Mouse (Mus musculus): ENCODE data around the gene Lins1.

The Lins1 gene

DNA sequence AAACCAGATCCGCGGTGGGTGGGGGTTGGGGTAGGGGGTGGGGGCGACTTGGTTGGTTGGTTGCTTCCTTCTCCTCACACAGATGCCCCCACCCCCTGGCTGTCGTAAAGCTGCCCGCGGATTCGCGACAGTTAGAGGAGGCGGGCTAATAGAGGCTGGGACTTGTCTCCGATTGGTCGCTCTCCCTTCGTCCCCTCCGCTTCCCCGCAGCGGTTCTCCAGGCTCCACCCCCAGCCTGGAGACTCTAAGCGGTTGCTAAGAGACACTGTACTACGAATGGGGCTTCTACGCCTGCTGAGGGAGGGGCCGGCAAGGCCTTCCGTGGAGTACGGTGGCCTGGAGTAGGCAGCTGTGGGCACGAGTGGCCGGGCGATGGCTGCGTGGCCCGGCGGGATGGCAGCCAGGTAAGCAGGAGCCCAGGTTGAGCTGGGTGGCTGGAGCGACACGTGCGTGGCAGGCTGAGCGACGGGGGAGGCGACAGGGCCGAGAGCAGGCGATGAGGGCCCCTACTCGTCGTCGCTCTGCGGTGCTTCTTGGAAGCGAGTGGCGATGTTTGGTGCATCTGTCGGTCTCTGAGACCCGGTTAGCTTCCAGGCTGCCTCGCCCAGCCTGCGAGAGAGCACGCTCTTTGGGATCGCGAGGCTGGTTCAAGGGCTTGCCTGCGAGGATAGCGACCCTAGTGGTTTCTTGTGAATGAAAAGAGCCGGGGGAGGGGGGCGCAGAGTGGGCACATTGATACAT, at the start of gene Lins1:
Lins1 (plus strand) TSS at position 270 of the 741 bp plus-strand sequence.
- in situ Hi-C loops (cut with MboI, MseI) = no loop called here

DNA sequence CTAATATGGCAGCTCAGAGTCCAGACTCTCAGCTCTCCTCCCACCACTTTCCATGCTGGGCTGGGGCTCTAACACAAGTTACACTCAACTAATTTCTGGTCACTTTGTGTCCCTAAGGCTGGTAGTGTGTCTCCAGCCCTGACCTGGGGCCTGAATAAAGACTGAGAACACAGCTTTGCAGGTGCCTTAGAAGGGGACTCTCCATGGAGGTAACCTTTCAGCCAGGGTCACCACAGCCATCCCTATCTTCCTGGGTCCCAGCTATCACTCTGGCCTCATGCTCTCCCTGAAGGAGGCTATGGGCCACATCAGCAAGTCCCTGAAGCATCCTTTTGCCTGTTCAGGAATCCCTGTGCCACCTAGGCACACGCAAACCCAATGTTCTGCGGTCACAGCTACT, 44.0 kb upstream of the Lins1 start:
- in situ Hi-C loops (cut with MboI, MseI) = no loop called here

DNA sequence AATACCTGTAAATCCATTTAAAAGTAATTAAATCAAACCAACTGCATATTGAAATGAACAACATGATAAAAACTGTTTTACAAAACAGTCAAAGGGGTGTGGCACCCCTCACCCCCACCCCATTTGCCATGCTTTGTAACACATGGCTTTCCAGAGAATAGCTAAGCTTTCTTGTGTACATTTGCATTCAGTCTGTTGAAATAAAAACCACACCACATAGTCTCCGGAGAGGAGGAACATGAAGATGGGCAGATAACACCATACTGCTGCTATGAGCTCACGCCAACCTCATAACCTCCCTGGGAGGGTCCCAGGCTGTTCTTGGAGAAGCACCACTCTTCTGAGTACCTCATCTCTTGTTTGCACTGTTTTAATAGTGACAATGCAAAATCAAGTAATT, 40.5 kb upstream of the Lins1 start:
- in situ Hi-C loops (cut with MboI, MseI) = no loop called here

DNA sequence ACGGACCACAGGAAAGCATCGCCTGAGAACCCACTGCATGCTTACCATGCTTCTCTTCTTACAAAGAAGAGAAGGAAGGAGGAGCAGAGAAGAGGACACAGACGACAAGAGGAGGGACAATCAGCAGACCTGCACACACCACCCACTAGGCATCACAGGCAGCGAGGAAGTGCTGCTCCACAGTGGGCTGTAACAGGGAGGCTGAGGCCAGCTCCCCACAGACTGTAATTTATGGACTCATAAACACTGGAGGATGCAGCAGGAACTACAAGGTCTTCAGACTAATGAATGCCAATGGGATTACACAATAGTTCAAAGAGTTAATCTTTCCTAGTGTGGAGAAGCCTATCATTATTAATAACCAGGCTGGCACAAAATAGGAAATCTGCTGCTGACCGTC, 38.8 kb upstream of the Lins1 start:
- in situ Hi-C loops (cut with MboI, MseI) = loop anchor here (10.0 kb wide), 2 partner anchors 346 to 556 kb away; no protein-coding TSS in a partner anchor

DNA sequence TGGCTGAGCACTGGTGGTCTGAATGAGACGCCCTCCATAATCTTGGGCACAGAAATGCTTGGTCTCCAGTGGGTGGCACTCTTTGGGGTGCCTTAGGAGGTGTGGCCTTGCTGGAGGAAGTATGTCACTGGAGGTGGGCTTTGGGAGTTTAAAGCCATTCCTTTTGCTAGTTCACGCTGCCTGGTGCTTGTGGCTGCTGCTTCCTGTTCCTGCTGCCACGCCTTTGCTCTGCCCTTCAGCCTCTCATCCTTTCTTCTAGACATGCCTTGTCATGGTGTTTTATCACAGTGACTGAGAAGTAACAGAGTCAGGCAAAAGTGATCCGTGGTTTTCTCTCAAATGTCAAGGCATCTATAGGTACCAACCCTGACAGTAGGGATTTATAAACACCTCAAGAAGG, 37.5 kb upstream of the Lins1 start:
- in situ Hi-C loops (cut with MboI, MseI) = loop anchor here (10.0 kb wide), 2 partner anchors 347 to 557 kb away; no protein-coding TSS in a partner anchor

DNA sequence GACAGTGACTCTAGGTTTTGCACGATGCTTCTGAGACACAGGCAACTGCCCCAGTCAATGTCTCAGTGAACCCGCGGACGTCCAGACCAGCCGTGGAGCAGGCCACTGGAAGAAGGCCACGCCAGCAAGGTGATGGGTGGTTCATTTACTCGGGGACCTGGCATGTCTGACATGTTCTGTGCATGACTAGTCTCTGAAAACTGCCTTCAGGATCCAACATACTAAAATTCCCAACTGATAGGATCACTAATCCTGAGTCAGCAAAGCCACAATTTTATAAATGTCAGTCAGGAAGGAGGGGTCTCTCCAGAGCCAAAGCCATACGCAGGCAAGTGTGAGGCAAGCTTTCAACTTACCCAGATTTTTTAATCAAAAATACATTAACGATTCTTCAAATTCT, 36.1 kb upstream of the Lins1 start:
- in situ Hi-C loops (cut with MboI, MseI) = loop anchor here (10.0 kb wide), 2 partner anchors 349 to 559 kb away; no protein-coding TSS in a partner anchor

DNA sequence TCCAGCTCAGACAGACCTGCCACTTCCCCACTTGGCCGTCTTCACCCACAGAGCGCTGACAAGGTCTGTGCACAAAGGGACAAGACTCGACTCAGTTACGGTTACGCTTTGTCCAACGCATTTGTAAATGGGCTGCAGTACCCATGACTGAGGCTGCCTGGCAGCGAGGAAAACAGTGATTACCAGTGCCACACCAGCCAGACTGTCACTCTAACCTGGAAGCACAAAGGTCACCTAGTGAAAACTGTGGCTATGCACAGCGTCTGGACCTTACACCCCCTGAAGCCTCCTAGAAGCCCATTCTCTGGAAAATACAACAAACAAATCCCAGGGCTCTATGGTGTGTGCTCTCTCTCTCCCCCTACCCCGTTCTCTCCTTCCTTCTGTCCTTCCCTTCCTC, 34.2 kb upstream of the Lins1 start:
- in situ Hi-C loops (cut with MboI, MseI) = loop anchor here (5.0 to 10.0 kb wide), 3 partner anchors 213 to 561 kb away; no protein-coding TSS in a partner anchor

DNA sequence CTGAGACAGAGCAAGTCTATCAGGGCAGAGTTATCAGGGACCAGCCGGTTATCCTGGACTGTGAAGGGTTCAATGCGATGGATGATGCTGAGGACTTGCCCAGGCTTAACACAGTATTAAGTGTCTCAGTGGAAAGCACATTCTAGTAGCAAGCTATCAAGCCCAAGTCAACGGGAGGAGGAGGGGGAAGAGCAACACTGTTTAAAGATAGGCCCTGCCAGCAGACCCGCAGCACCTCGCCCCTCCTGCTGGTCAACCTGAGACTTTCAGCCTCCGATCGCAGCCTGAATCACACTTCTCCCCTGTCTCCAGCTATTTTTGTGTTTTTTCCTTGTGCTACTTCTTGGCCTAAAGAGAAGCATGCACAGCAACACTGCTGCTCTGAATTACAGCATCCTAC, 29.4 kb upstream of the Lins1 start:
- in situ Hi-C loops (cut with MboI, MseI) = no loop called here

DNA sequence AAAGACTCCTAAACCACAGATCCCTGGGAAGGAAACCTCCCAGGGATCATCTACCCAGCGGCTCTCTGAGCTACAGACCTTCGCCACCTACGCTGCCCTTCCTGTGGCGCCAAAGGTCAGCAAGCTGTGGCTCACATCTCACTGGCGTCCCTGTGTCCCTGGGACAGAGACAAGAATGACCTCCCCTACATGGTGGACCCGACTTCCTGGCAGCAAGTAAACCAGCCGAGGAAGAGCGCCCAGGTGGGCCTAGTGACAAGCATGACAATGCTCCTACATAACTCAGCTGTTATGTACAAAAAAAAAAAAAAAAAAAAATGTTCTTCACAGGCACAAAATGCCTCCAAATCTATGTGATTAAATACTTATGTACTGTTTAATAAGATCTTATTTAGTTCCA, 28.7 kb upstream of the Lins1 start:
- in situ Hi-C loops (cut with MboI, MseI) = no loop called here

DNA sequence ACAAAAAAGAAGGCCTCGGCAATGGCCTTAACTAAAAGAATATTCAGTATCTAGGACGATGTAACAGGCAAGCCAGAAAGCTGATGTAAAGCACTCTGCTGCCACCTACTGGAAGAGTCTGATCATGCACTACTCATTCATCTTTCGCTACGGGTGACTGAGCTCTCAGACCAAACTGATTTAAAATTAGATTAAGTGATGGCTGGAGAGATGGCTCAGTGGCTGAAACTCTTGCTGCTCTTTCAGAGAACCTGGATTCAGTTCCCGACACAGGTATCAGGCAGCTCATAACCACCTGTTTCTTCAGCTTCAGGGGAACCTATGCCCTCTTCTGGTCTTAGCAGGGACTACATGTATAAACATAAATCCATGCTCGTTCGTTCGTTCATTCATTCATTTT, 28.1 kb upstream of the Lins1 start:
- in situ Hi-C loops (cut with MboI, MseI) = no loop called here

DNA sequence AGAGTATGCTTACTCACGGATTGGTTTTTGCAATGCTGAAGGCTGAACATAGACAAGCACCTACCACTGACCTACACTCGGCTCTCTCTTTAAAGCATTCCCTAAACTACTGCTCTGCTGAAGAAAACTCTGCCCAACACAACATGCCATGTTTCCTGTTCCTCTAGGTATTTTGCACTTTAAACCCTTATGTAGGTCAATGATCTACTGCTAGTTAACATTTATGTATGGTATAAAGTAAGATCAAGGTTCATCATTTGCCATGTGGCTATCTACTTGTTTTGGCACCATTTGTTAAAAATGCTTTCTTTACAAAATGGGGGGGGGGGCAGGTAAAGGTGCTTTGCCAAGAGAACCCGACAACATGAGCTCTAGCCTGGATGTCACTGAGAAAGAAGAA, 26.1 kb upstream of the Lins1 start:
- in situ Hi-C loops (cut with MboI, MseI) = no loop called here

DNA sequence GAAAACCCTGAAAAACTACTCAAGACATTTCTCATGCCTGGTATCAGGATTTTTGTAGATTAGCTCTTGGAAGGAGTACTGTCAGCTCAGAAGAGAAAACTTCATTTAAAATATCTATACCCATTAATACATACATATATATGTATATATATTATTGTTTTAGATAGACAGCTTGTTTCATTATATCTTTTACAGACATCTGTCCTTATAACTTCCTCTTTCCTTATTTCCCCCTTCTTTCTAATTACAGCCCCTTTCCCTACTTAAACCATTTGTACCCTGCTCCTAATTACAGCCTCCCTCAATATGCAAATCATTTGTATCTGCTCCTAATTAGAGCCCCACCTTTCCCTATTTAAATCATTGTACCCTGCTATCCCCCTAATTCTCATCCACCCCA, 22.6 kb upstream of the Lins1 start:
- in situ Hi-C loops (cut with MboI, MseI) = no loop called here

DNA sequence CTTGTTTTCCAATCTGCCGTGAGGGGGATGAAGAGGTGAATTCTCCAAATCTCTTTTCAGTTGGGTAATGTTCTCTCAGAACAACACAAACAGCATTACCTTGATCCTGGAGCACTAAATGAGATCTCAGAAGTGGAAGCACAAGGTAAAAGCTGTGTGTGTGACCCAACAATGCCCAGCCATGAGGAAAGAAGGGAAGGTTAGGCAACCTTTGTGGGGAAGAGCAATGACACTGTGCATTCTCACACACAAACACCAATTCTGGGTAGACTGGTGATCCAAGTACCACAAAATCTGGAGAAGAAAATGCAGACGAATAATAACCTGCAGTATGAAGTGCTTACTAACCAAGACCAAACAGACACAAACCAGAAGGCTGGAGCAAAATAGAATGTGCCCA, 13.9 kb upstream of the Lins1 start:
- in situ Hi-C loops (cut with MboI, MseI) = no loop called here

DNA sequence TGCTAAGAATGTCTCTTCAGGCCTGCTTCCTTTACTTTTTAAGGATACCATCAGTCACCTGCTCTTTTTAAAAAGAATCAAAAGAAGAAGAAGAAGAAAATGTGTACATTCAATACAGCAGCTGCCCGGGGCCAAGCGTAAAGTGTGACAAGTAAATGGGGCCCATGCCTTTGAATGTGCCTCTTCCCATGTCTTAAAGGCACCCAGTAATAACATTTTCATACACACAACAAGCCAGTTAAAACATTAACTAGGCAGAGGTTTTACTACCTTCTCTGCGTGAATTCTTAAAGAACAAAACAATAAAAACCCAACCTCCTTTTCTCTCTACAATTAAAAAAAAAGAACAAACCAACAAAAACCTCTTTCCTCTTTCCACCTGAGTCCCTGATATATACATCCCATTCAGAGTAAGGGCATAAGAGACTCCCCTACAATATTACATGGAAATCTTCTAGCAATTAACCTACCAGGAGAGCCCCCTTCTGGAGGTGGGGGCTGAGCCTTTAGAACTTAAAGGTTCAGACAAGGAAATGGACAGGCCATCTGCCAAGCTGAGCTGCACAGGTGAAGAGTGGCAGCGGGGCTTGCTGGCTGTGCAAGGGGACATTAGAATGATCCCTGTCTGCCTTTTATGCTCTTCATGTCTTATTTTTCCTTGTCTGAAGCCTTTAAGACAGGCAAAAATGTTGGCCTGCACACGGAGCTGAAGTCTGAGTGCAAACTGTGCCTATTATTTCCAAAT, 7.4 kb upstream of the Lins1 start:
- in situ Hi-C loops (cut with MboI, MseI) = no loop called here

DNA sequence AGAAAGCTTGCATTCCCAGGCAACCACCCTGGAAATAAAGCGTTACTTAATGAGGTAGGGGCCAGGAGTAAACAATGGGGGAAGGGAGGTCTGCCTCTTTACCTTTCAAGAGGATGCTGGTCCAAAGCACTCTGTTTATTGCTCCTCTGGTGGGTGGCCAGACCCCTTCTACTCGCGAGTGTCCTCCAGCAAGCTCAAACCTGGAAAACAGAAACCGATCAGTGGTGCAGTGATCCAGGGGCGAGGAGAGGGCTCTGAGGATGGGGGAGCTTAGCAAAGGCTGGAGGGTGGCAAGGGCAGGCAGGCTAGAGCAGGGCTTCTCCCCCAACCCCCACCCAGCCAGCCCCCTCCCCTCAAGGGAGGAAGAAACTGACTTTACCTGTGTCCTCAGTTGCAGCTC, 968 bp upstream of the Lins1 start:
- in situ Hi-C loops (cut with MboI, MseI) = no loop called here

DNA sequence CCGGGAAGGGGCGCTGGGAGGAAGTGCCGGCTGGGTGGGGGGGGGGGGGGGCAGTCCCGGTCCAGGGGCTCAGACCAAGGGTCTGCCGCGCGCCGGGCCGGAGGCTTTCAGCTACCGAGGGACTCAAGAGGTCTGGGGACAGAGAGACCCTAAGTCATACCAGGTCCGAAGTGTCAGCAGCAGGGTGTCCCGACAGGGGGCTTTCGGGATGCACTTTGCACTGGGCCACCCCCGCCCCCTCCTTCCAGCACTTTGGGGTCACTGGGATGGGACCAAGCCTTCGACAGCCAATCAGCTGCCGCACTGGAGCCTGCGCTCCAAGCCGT, 432 bp upstream of the Lins1 start, which contains the start of gene Asb7:
Asb7 (minus strand) TSS at position 303 of the 326 bp plus-strand sequence.
- in situ Hi-C loops (cut with MboI, MseI) = no loop called here

DNA sequence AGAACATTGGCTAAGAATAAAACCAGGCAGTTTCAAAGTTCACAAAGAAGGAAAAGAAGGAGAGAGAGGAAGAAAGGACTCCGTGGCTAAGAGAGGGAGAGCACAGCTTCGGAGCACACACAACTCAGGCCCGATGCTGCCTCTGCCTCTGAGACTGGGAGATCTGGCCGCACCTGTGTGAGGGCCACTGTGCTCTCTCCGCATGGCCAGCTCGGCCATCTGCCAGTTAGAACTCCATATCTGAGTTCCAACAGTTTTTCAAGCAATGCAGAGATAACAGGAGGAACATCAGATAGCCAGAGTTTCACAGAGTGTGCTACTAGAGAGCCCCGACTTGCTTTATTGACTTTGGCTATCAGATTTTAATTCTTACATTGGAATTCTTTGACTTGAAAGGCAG, 4.8 kb downstream of the Lins1 start:
- in situ Hi-C loops (cut with MboI, MseI) = no loop called here

DNA sequence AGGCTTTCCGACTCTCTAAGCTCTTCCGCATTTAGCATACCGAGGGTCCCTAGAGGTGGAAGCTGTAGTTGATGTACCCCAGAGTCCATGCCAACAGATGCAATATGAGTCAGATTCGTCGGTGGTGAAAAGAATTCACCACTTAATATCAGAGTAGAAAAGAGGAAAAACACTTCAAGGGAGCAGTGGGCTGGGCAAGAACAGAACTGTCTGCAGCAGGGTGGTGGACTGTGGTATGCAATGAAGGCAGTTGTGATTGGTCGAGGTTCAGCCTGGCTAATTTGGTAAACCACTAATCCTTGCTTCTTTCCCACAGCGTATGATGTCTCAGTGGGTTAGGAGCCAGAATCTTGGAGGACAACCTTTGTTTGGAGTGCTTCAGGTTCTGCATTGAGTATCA, 13.0 kb downstream of the Lins1 start:
- in situ Hi-C loops (cut with MboI, MseI) = no loop called here

DNA sequence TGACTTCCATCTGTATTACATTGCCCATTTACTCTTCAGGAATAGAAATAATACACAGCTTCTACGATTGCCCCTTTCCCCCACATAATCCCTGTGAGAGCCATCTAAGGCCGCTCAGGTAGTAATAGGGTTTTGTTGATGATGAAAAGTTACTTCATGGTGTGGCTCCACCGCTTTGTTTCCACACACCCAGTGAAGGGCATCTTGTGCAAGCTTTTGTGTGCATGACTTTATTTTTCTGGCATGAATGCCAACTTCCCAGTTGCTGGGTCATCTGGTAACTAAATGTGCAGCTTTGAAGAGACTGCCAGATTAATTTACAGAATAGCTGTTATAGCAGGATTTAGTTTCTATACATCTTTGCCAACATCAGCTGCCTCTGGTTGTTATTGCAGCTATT, 14.9 kb downstream of the Lins1 start:
- in situ Hi-C loops (cut with MboI, MseI) = no loop called here

DNA sequence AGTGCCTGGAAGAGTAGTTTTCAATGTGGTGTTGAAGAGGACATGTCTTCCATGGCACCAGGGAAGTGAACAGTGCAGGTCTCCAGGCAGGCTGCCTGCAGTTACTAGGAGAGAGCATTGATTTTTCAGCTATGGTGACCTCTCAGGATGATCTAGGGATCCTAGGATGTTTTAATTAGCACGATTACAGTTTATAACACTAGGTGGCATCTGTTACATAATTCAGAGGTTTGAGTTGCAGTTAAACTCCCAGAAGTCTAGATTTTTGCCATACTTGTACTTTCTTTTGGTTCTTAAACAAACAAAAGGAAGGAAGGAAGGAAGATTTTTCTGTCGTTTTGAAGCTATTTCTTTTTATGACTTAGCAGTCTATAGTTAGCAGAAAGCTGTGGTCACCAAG, 21.5 kb downstream of the Lins1 start:
- in situ Hi-C loops (cut with MboI, MseI) = no loop called here

DNA sequence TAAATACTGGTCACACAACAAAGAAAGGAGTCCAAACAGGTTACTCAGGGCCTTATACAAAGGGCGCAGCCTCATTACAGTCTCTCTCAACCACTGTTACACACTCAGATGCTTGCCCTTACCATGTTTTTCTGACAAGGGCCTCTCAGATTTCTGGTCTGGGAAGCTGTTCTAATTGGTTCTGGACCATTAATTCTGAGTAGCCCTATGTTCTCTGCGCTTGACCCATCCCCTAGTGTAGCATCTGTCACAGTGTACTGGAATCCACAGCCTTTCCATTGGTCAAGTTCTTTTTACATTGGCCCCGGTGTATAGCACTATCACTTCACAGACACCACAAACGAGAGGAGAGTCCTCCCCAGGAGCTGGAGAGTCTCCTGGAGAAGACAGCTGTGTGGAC, 34.8 kb downstream of the Lins1 start:
- in situ Hi-C loops (cut with MboI, MseI) = no loop called here

DNA sequence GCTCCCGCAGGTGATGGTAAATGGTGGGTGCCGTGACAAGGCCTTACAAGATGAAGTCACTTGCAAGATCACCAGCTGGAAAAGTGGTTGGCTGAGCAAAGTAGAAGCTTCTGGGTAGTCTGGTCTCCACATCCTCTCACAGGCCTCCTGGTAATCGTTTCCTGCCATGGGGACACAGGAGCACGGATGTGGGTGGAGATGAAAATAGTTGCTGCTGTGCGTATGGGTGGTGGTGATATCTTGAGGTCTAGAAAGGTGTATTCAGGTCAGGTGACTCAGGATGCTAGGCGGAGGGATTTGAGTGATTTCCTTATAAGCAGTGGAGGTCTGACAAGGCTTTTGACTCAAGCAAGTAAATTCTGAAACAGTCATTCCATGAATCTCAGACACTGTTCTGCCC, 35.3 kb downstream of the Lins1 start:
- in situ Hi-C loops (cut with MboI, MseI) = no loop called here

DNA sequence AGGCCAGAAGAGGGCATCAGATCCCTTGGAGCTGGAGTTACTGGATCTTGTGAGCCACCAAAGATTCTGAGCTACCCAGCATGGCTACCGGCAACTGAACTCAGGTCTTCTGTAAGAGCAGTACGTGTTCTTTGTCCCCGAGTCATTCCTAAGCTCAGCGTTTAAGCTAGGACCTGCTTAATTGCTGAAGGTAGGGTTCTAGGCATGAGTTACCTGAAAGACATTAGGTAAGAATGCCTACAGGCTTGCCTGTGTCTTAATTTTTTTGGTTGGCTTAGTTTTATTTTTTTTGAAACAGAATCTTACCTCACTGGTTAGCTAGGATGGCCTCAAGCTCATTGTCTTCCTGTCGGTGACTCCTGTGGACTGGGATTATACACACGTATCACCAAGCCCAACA, 38.4 kb downstream of the Lins1 start:
- in situ Hi-C loops (cut with MboI, MseI) = no loop called here

Measured in regulatory T cell (primary cell).